ENCODE assay signal across 11 mouse cellular contexts in genomic region chr4:152453079-152453478, GRCm38 (mm10). TPM values are rescaled to one million over a fixed set of nuclear protein-coding genes. Genes with fewer than 3 reads are reported as not detected.
A peak's percentile ranks its signal among the peaks of the same experiment; 100 is the strongest.
DNase-seq lines count a peak whose midpoint lies in the region; ATAC-seq and TF ChIP-seq lines count a peak whose summit lies in the region.
"Had no signal": no experiment of that assay in that cellular context is flagged by ENCODE, and none has a peak within 500 bp of the region (broad histone marks: within the 10 kb centered on the region; RNA-seq: fewer than 3 reads in every experiment).

No protein-coding gene starts in this region.

- ATAC-seq in limb, embryonic 14.5 days (ENCODE audit: low FRiP score, low read depth) = 0 out of 2 replicates have a peak, but pooled peaks have one; percentile 15
- peak; percentile 33; the same call in 1 of the 2 replicates for ATAC-seq in hindbrain, embryonic 13.5 days (ENCODE audit: low FRiP score)

- H3K27me3 ChIP-seq in limb, embryonic 14.5 days (ENCODE audit: control insufficient read depth, insufficient read depth, low read length) = no peaks in the 10 kb centered on the region
- no peaks in the 10 kb centered on the region for H3K27me3 ChIP-seq in limb, embryonic 10.5 days (ENCODE audit: low read depth, poor library complexity, severe bottlenecking)
- no peaks in the 10 kb centered on the region for H3K27me3 ChIP-seq in hindbrain, embryonic 13.5 days
- H3K27me3 ChIP-seq in kidney, adult 2 months (replicated peaks; ENCODE audit: control insufficient read depth, insufficient read depth, low read length) = no peaks in the 10 kb centered on the region

- H3K4me2 ChIP-seq in limb, embryonic 14.5 days (replicated peaks; ENCODE audit: low read depth, low read length, severe bottlenecking) = no peak overlapping the region
- no peak overlapping the region for H3K4me2 ChIP-seq in hindbrain, embryonic 13.5 days

- no peak for TF ChIP-seq CTCF in kidney, adult 2 months (conservative IDR thresholded peaks at IDR 0.05; ENCODE audit: insufficient read depth, insufficient read length, low read depth, low read length)

- H3K27ac ChIP-seq in limb, embryonic 14.5 days (replicated peaks; ENCODE audit: low read depth, low read length) = no peak overlapping the region
- H3K27ac ChIP-seq in limb, embryonic 10.5 days = no peak overlapping the region
- peak overlapping the region; percentile 66 for H3K27ac ChIP-seq in hindbrain, embryonic 13.5 days
- H3K27ac ChIP-seq in kidney, adult 2 months (ENCODE audit: insufficient read depth, low read depth, low read length) = no peak overlapping the region

- H3K4me1 ChIP-seq in limb, embryonic 14.5 days (ENCODE audit: control insufficient read depth, insufficient read depth, low read length) = no peaks in the 10 kb centered on the region
- H3K4me1 ChIP-seq in limb, embryonic 10.5 days = peaks cover 10% of the 10 kb centered on the region
- peaks cover 30% of the 10 kb centered on the region for H3K4me1 ChIP-seq in hindbrain, embryonic 13.5 days (replicated peaks)
- no peaks in the 10 kb centered on the region for H3K4me1 ChIP-seq in kidney, adult 2 months (ENCODE audit: control insufficient read depth, insufficient read depth, low read length)

- WGBS in limb, embryonic 14.5 days = 67% methylated on average over 10 of the region's 10 CpGs
- WGBS in limb, embryonic 10.5 days = 75% methylated on average over 10 of the region's 10 CpGs
- WGBS in hindbrain, embryonic 13.5 days = 20% methylated on average over 10 of the region's 10 CpGs
- WGBS in kidney, adult 2 months = 33% methylated on average over 10 of the region's 10 CpGs

- intact Hi-C loops in left cerebral cortex, postnatal 10 days (cut with DNase I) = no loop called here

- no peak for DNase-seq in limb, embryonic 14.5 days (ENCODE audit: low spot score)
- DNase-seq in limb, embryonic 10.5 days (ENCODE audit: low spot score) = no peak
- DNase-seq in left cerebral cortex, postnatal 10 days (ENCODE audit: extremely low spot score in 1 of 2, low spot score in 2 of 2) = peak; percentile 70 to 75
- DNase-seq in right cerebral cortex, postnatal 36 days (ENCODE audit: low spot score in 2 of 2) = peak; percentile 85 to 91
- DNase-seq in kidney, adult 2 months = no peak
- DNase-seq in gastrocnemius, adult 18-20 months (ENCODE audit: low spot score) = no peak
- DNase-seq in kidney, postnatal 10 days = no peak
- DNase-seq: heart, adult 11 months; kidney, adult 8-10 months had no signal

- TF ChIP-seq POLR2A in limb, embryonic 14.5 days (IDR thresholded peaks at IDR 0.05; ENCODE audit: borderline replicate concordance, extremely low read depth, insufficient read depth, insufficient read length) = no peak
- TF ChIP-seq POLR2A in kidney, adult 2 months (IDR thresholded peaks at IDR 0.05; ENCODE audit: low read depth, low read length) = no peak

- H3K9ac ChIP-seq in limb, embryonic 14.5 days (ENCODE audit: low read depth, low read length, severe bottlenecking) = no peak overlapping the region
- H3K9ac ChIP-seq in hindbrain, embryonic 13.5 days = no peak overlapping the region

- no peaks in the 10 kb centered on the region for H3K9me3 ChIP-seq in limb, embryonic 14.5 days (ENCODE audit: control insufficient read depth, low read length)
- no peaks in the 10 kb centered on the region for H3K9me3 ChIP-seq in limb, embryonic 10.5 days (replicated peaks)
- no peaks in the 10 kb centered on the region for H3K9me3 ChIP-seq in hindbrain, embryonic 13.5 days

- no peak overlapping the region for H3K4me3 ChIP-seq in limb, embryonic 14.5 days (replicated peaks; ENCODE audit: low read length)
- no peak overlapping the region for H3K4me3 ChIP-seq in limb, embryonic 10.5 days
- no peak overlapping the region for H3K4me3 ChIP-seq in hindbrain, embryonic 13.5 days
- H3K4me3 ChIP-seq in kidney, adult 2 months (ENCODE audit: insufficient read depth, low read depth, low read length) = no peak overlapping the region
- H3K4me3 ChIP-seq: myocyte had no signal

- no peaks in the 10 kb centered on the region for H3K36me3 ChIP-seq in limb, embryonic 14.5 days (ENCODE audit: control insufficient read depth, insufficient read depth, low read length)
- H3K36me3 ChIP-seq in limb, embryonic 10.5 days = no peaks in the 10 kb centered on the region
- H3K36me3 ChIP-seq in hindbrain, embryonic 13.5 days = no peaks in the 10 kb centered on the region
- H3K36me3 ChIP-seq in kidney, adult 2 months (ENCODE audit: control insufficient read depth, insufficient read depth, low read length) = no peaks in the 10 kb centered on the region

RNA-seq across cellular contexts. Expression of gene Nphp4, which starts 23.4 kb away (rescaled TPM):
- polyA plus RNA-seq in limb, embryonic 14.5 days (2012; rRNA removed) = 4.6 and 6.9 TPM in 2 replicates
- 2.2 and 3.1 TPM in 2 replicates for polyA plus RNA-seq in limb, embryonic 14.5 days (2014; fragmentation: Nextera tagmentation; extraction: Ambion mirVana)
- polyA plus RNA-seq in limb, embryonic 10.5 days (2016; fragmentation: Nextera tagmentation; extraction: Ambion mirVana) = 2.8 and 3.8 TPM in 2 replicates
- polyA plus RNA-seq in hindbrain, embryonic 13.5 days (2015; fragmentation: Nextera tagmentation; extraction: Ambion mirVana) = 5.3 and 6.6 TPM in 2 replicates
- 10 to 100 TPM; 14.6 to 15.1 TPM for total RNA-seq in left cerebral cortex, postnatal 10 days (2021)
- polyA plus RNA-seq in kidney, adult 2 months (2012; rRNA removed) = 2.2 and 2.4 TPM in 2 replicates
- 1 to 10 TPM in 1 of 2 experiments, under 1 TPM in 1; 0.85 to 1.1 TPM for total RNA-seq in gastrocnemius, adult 18-20 months (2021)

RNA-seq across cellular contexts. Expression of gene Kcnab2, which starts 24.6 kb away (rescaled TPM):
- polyA plus RNA-seq in limb, embryonic 14.5 days (2012; rRNA removed) = 4.6 and 5.8 TPM in 2 replicates
- 7.1 and 7.2 TPM in 2 replicates for polyA plus RNA-seq in limb, embryonic 14.5 days (2014; fragmentation: Nextera tagmentation; extraction: Ambion mirVana)
- 3.9 and 5.2 TPM in 2 replicates for polyA plus RNA-seq in limb, embryonic 10.5 days (2016; fragmentation: Nextera tagmentation; extraction: Ambion mirVana)
- polyA plus RNA-seq in hindbrain, embryonic 13.5 days (2015; fragmentation: Nextera tagmentation; extraction: Ambion mirVana) = 21.3 and 26.2 TPM in 2 replicates
- 100 to 1,000 TPM; 123 to 134 TPM for total RNA-seq in left cerebral cortex, postnatal 10 days (2021)
- polyA plus RNA-seq in kidney, adult 2 months (2012; rRNA removed) = 4.6 and 6.1 TPM in 2 replicates
- total RNA-seq in gastrocnemius, adult 18-20 months (2021) = 1 to 10 TPM in 1 of 2 experiments, under 1 TPM in 1; 0.95 to 1.2 TPM

Comparison
In these comparisons a context has a peak if more than half of its experiments do, and no peak if none do; other contexts are left out.
1. DNase-seq: peak in left cerebral cortex, postnatal 10 days (2 of 2) and right cerebral cortex, postnatal 36 days (2 of 2); none in limb, embryonic 14.5 days (single experiment), limb, embryonic 10.5 days (single experiment), kidney, adult 2 months (single experiment), gastrocnemius, adult 18-20 months (single experiment) and kidney, postnatal 10 days (single experiment).